Mouse (Mus musculus): Measurements from ENCODE around the gene Rbm10. TPM values are rescaled to one million over a fixed set of nuclear protein-coding genes. Genes with fewer than 3 reads are reported as not detected.

Gene Rbm10
- total RNA-seq (2014; fragmentation: Nextera tagmentation) (45.7 and 53.3 TPM in 2 replicates), total RNA-seq (2017) (82.8 and 85.8 TPM in 2 replicates)

- ATAC-seq (replicated peaks; ENCODE audit: low FRiP score, low TSS enrichment, poor library complexity, severe bottlenecking) = peak; percentile 97
These were observed at the start of gene Rbm10, which contains the start of gene Ndufb11 for GRCm38 (mm10) chrX:20617176-20617902. Gene Rbm10, plus strand, starts transcription at chrX:20617503. Gene Ndufb11, minus strand, starts transcription at chrX:20617619.

GRCm38 (mm10) chrX:20571024-20571423 lies 46.3 kb upstream of the Rbm10 start:
- peak; percentile 82 for ATAC-seq (replicated peaks; ENCODE audit: low FRiP score, low TSS enrichment, poor library complexity, severe bottlenecking)

GRCm38 (mm10) chrX:20572683-20573082 lies 44.6 kb upstream of the Rbm10 start:
- peak; percentile 59; the same call in 1 of the 2 replicates for ATAC-seq (replicated peaks; ENCODE audit: low FRiP score, low TSS enrichment, poor library complexity, severe bottlenecking)

GRCm38 (mm10) chrX:20573927-20574326 lies 43.4 kb upstream of the Rbm10 start:
- no peak for ATAC-seq (replicated peaks; ENCODE audit: low FRiP score, low TSS enrichment, poor library complexity, severe bottlenecking)

GRCm38 (mm10) chrX:20587968-20588367 lies 29.3 kb upstream of the Rbm10 start:
- no peak for ATAC-seq (replicated peaks; ENCODE audit: low FRiP score, low TSS enrichment, poor library complexity, severe bottlenecking)

- ATAC-seq (replicated peaks; ENCODE audit: low FRiP score, low TSS enrichment, poor library complexity, severe bottlenecking) = no peak
These were observed 8.8 kb upstream of the Rbm10 start for GRCm38 (mm10) chrX:20608500-20608899.

- ATAC-seq (replicated peaks; ENCODE audit: low FRiP score, low TSS enrichment, poor library complexity, severe bottlenecking) = peak; percentile 22
These were observed 485 bp upstream of the Rbm10 start for GRCm38 (mm10) chrX:20616861-20617175.

- ATAC-seq (replicated peaks; ENCODE audit: low FRiP score, low TSS enrichment, poor library complexity, severe bottlenecking) = no peak
These were observed 648 bp downstream of the Rbm10 start for GRCm38 (mm10) chrX:20617903-20618399.

GRCm38 (mm10) chrX:20638141-20638540 lies 20.8 kb downstream of the Rbm10 start:
- ATAC-seq (replicated peaks; ENCODE audit: low FRiP score, low TSS enrichment, poor library complexity, severe bottlenecking) = no peak

- no peak for ATAC-seq (replicated peaks; ENCODE audit: low FRiP score, low TSS enrichment, poor library complexity, severe bottlenecking)
These were observed 27.5 kb downstream of the Rbm10 start for GRCm38 (mm10) chrX:20644780-20645179.

- ATAC-seq (replicated peaks; ENCODE audit: low FRiP score, low TSS enrichment, poor library complexity, severe bottlenecking) = no peak
These were observed 40.3 kb downstream of the Rbm10 start for GRCm38 (mm10) chrX:20657593-20657992.

GRCm38 (mm10) chrX:20658026-20658652 lies 40.8 kb downstream of the Rbm10 start, which contains the start of gene Uba1:
Gene Uba1, plus strand, starts transcription at chrX:20658326.
- peak; percentile 85 for ATAC-seq (replicated peaks; ENCODE audit: low FRiP score, low TSS enrichment, poor library complexity, severe bottlenecking)

GRCm38 (mm10) chrX:20658891-20659406 lies 41.6 kb downstream of the Rbm10 start:
- ATAC-seq (replicated peaks; ENCODE audit: low FRiP score, low TSS enrichment, poor library complexity, severe bottlenecking) = peak; percentile 24; the same call in 1 of the 2 replicates

GRCm38 (mm10) chrX:20662317-20662715 lies 45.0 kb downstream of the Rbm10 start:
- ATAC-seq (replicated peaks; ENCODE audit: low FRiP score, low TSS enrichment, poor library complexity, severe bottlenecking) = no peak

- peak; percentile 77 for ATAC-seq (replicated peaks; ENCODE audit: low FRiP score, low TSS enrichment, poor library complexity, severe bottlenecking)
These were observed 45.6 kb downstream of the Rbm10 start for GRCm38 (mm10) chrX:20662716-20663443.

GRCm38 (mm10) chrX:20663444-20663790 lies 46.1 kb downstream of the Rbm10 start:
- ATAC-seq (replicated peaks; ENCODE audit: low FRiP score, low TSS enrichment, poor library complexity, severe bottlenecking) = 0 out of 2 replicates have a peak, but pooled peaks have one; percentile 0

GRCm38 (mm10) chrX:20687519-20688067 lies 70.3 kb downstream of the Rbm10 start, which contains the start of gene Cdk16:
Gene Cdk16, plus strand, starts transcription at chrX:20687954.
- ATAC-seq (replicated peaks; ENCODE audit: low FRiP score, low TSS enrichment, poor library complexity, severe bottlenecking) = peak; percentile 88

- peak; percentile 72 for ATAC-seq (replicated peaks; ENCODE audit: low FRiP score, low TSS enrichment, poor library complexity, severe bottlenecking)
These were observed 70.8 kb downstream of the Rbm10 start for GRCm38 (mm10) chrX:20688068-20688547.

GRCm38 (mm10) chrX:20688615-20689014 lies 71.3 kb downstream of the Rbm10 start:
- no peak for ATAC-seq (replicated peaks; ENCODE audit: low FRiP score, low TSS enrichment, poor library complexity, severe bottlenecking)
